Mouse (Mus musculus) MEL (cell line): ENCODE data around the gene Celsr2. TPM values are rescaled to one million over a fixed set of nuclear protein-coding genes. Genes with fewer than 3 reads are reported as not detected.
A peak's percentile ranks its signal among the peaks of the same experiment; 100 is the strongest.

Experiments
- DNase-seq: peaks from one replicate; pipeline ENCODE4 v3.0.0; 2011; ENCODE audit warnings: low read depth, low spot score
- H3K27ac ChIP-seq: 2 replicates; pipeline ENCODE4 v1.5.1; 2012; ENCODE audit warnings: low read depth, mild to moderate bottlenecking, control low read depth, low read length, moderate library complexity; ENCODE audit not compliant: control insufficient read depth
- H3K27me3 ChIP-seq, 2 experiments: fragments of 150-350 bp in 1 of 2; sonication (generic) in 1 of 2; 2 replicates each; pipeline ENCODE4 v1.6.1; 2012; ENCODE audit warnings: low read length in 2 of 2, mild to moderate bottlenecking in 2 of 2, improper control_type of control experiment in 1 of 2, moderate library complexity in 1 of 2; ENCODE audit not compliant: insufficient read depth in 2 of 2, control insufficient read depth in 1 of 2
- H3K36me3 ChIP-seq, 2 experiments: 2 replicates each; pipeline ENCODE4 v1.6.1; 2012 to 2014; ENCODE audit warnings: low read length in 2 of 2, improper control_type of control experiment in 1 of 2, inconsistent platforms in 1 of 2, mild to moderate bottlenecking in 1 of 2; ENCODE audit not compliant: insufficient read depth in 2 of 2, control insufficient read depth in 1 of 2
- H3K4me1 ChIP-seq, 2 experiments: fragments of 150-350 bp in 1 of 2; sonication (generic) in 1 of 2; 2 replicates each; pipeline ENCODE4 v1.6.1; 2012; ENCODE audit warnings: low read length in 2 of 2, improper control_type of control experiment in 1 of 2, mild to moderate bottlenecking in 1 of 2; ENCODE audit not compliant: insufficient read depth in 2 of 2, control insufficient read depth in 1 of 2
- H3K4me3 ChIP-seq, 2 experiments: fragments of 150-350 bp in 1 of 2; sonication (generic) in 1 of 2; 2 replicates each; pipeline ENCODE4 v1.5.1; 2012; ENCODE audit warnings: low read depth in 2 of 2, low read length in 2 of 2, mild to moderate bottlenecking in 2 of 2, moderate library complexity in 2 of 2, control low read depth in 1 of 2, improper control_type of control experiment in 1 of 2; ENCODE audit not compliant: control insufficient read depth in 1 of 2, insufficient read depth in 1 of 2
- H3K79me2 ChIP-seq: 2 replicates; pipeline ENCODE4 v1.6.1; 2012; ENCODE audit warnings: mild to moderate bottlenecking, low read length, moderate library complexity; ENCODE audit not compliant: control insufficient read depth, poor library complexity, insufficient read depth
- H3K9ac ChIP-seq: 2 replicates; pipeline ENCODE4 v1.6.1; 2012; ENCODE audit warnings: low read depth, mild to moderate bottlenecking, control low read depth, low read length, moderate library complexity; ENCODE audit not compliant: control insufficient read depth, poor library complexity, severe bottlenecking
- H3K9me3 ChIP-seq: fragments of 150-350 bp; sonication (generic); replicated peaks from 2 replicates; pipeline ENCODE4 v1.6.1; 2012; ENCODE audit warnings: mild to moderate bottlenecking, low read length, improper control_type of control experiment, moderate library complexity; ENCODE audit not compliant: insufficient read depth
- BHLHE40 ChIP-seq: IDR thresholded peaks from 2 replicates; pipeline ENCODE4 v1.6.1; 2012; ENCODE audit warnings: low read depth, mild to moderate bottlenecking, inconsistent platforms, low read length, improper control_type of control experiment, borderline replicate concordance
- CHD2 ChIP-seq: IDR thresholded peaks from 2 replicates; pipeline ENCODE4 v1.6.1; 2011; ENCODE audit warnings: low read length, improper control_type of control experiment
- CTCF ChIP-seq, 3 experiments: IDR thresholded peaks in 2 of 3; conservative IDR thresholded peaks in 1 of 3; 2 replicates each; pipeline ENCODE4 v1.5.1; 2011 to 2012; ENCODE audit warnings: low read length in 3 of 3, low read depth in 2 of 3, mild to moderate bottlenecking in 2 of 3, improper control_type of control experiment in 1 of 3, inconsistent platforms in 1 of 3, mixed read lengths in 1 of 3, moderate library complexity in 1 of 3; ENCODE audit not compliant: control insufficient read depth in 1 of 3, insufficient read depth in 1 of 3, poor library complexity in 1 of 3, severe bottlenecking in 1 of 3
- E2F4 ChIP-seq: IDR thresholded peaks from 2 replicates; pipeline ENCODE4 v1.6.1; 2011; ENCODE audit warnings: low read depth, low read length, improper control_type of control experiment, borderline replicate concordance
- ETS1 ChIP-seq: IDR thresholded peaks from 2 replicates; pipeline ENCODE4 v1.6.1; 2012; ENCODE audit warnings: low read depth, mild to moderate bottlenecking, inconsistent platforms, low read length, improper control_type of control experiment, moderate library complexity
- HCFC1 ChIP-seq: IDR thresholded peaks from 2 replicates; pipeline ENCODE4 v1.6.1; 2012; ENCODE audit warnings: low read depth, mild to moderate bottlenecking, inconsistent platforms, low read length, improper control_type of control experiment, moderate library complexity
- JUND ChIP-seq: IDR thresholded peaks from 2 replicates; pipeline ENCODE4 v1.6.1; 2011; ENCODE audit warnings: low read depth, mild to moderate bottlenecking, improper control_type of control experiment, low read length
- KAT2A ChIP-seq: conservative IDR thresholded peaks from 2 replicates; pipeline ENCODE4 v1.6.1; 2012; ENCODE audit warnings: low read depth, low read length, improper control_type of control experiment, inconsistent platforms
- MAZ ChIP-seq: IDR thresholded peaks from 2 replicates; pipeline ENCODE4 v1.6.1; 2012; ENCODE audit warnings: low read depth, mild to moderate bottlenecking, inconsistent platforms, low read length, improper control_type of control experiment
- MYC ChIP-seq: IDR thresholded peaks from 2 replicates; pipeline ENCODE4 v1.6.1; 2011; ENCODE audit warnings: low read depth, mild to moderate bottlenecking, low read length, improper control_type of control experiment, moderate library complexity
- NELFE ChIP-seq: IDR thresholded peaks from 2 replicates; pipeline ENCODE4 v1.6.1; 2011; ENCODE audit warnings: low read depth, low read length, improper control_type of control experiment
- NRF1 ChIP-seq: IDR thresholded peaks from 2 replicates; pipeline ENCODE4 v1.6.1; 2014; ENCODE audit warnings: low read depth, mild to moderate bottlenecking, inconsistent platforms, low read length, improper control_type of control experiment, moderate library complexity; ENCODE audit not compliant: poor library complexity, insufficient read depth, severe bottlenecking
- POLR2AphosphoS5 ChIP-seq: IDR thresholded peaks from 2 replicates; pipeline ENCODE4 v1.6.1; 2012; ENCODE audit warnings: low read depth, borderline replicate concordance, mild to moderate bottlenecking, inconsistent platforms, low read length, moderate library complexity, mixed read lengths
- RAD21 ChIP-seq: IDR thresholded peaks from 2 replicates; pipeline ENCODE4 v1.6.1; 2011; ENCODE audit warnings: mild to moderate bottlenecking, low read depth, low read length, improper control_type of control experiment
- RCOR1 ChIP-seq: IDR thresholded peaks from 2 replicates; pipeline ENCODE4 v1.6.1; 2012; ENCODE audit warnings: low read depth, mild to moderate bottlenecking, inconsistent platforms, low read length, improper control_type of control experiment
- SIN3A ChIP-seq: IDR thresholded peaks from 2 replicates; pipeline ENCODE4 v1.6.1; 2012; ENCODE audit warnings: low read length, improper control_type of control experiment, inconsistent platforms
- SMC3 ChIP-seq: IDR thresholded peaks from 2 replicates; pipeline ENCODE4 v1.6.1; 2011; ENCODE audit warnings: low read depth, low read length, improper control_type of control experiment
- TAL1 ChIP-seq: IDR thresholded peaks from 2 replicates; pipeline ENCODE4 v1.6.1; 2012; ENCODE audit warnings: mild to moderate bottlenecking, inconsistent platforms, low read length, moderate library complexity, mixed read lengths
- TCF12 ChIP-seq: IDR thresholded peaks from 2 replicates; pipeline ENCODE4 v1.6.1; 2014; ENCODE audit warnings: low read depth, mild to moderate bottlenecking, inconsistent platforms, low read length, improper control_type of control experiment, moderate library complexity
- USF2 ChIP-seq, 2 experiments: IDR thresholded peaks; 2 replicates each; pipeline ENCODE4 v1.6.1; 2011 to 2012; ENCODE audit warnings: improper control_type of control experiment in 2 of 2, low read length in 2 of 2, borderline replicate concordance in 1 of 2, inconsistent platforms in 1 of 2, low read depth in 1 of 2, mild to moderate bottlenecking in 1 of 2; ENCODE audit not compliant: insufficient read depth in 1 of 2
- ZKSCAN1 ChIP-seq: IDR thresholded peaks from 2 replicates; pipeline ENCODE4 v1.6.1; 2012; ENCODE audit warnings: low read depth, mild to moderate bottlenecking, inconsistent platforms, low read length, improper control_type of control experiment, moderate library complexity
- ZMIZ1 ChIP-seq: IDR thresholded peaks from 2 replicates; pipeline ENCODE4 v1.6.1; 2012; ENCODE audit warnings: low read depth, mild to moderate bottlenecking, inconsistent platforms, low read length, improper control_type of control experiment, moderate library complexity
- polyA plus RNA-seq, 2 experiments: library from polyadenylated mRNA; stranded (reverse) in 1 of 2; unstranded in 1 of 2; fragments of >175 nt in 1 of 2; fragments of >200 nt in 1 of 2; gene quantifications; 2 replicates each; pipeline versions ENCODE4 v1.2.1 to v1.2.4; 2012; ENCODE audit warnings: low replicate concordance in 2 of 2, low read depth in 1 of 2; ENCODE audit not compliant: insufficient read length in 2 of 2, insufficient read depth in 1 of 2, missing spikeins in 1 of 2
- total RNA-seq: library from RNA; depleted of rRNA; stranded (reverse); fragments of 300-350 nt; gene quantifications from 2 replicates; pipeline ENCODE4 v1.2.3, GENCODE M21; 2012

Celsr2 gene
- total and polyA plus RNA-seq, 3 experiments = 0.04 TPM; not detected in 2

- Histone ChIP-seq H3K27me3 (no peaks in the 10 kb centered on the region), H3K4me3 (no peak overlapping the region), H3K9me3 (no peaks in the 10 kb centered on the region), H3K79me2 (peaks cover 4% of the 10 kb centered on the region; the same call in 1 of the 2 replicates), H3K9ac (no peak overlapping the region), H3K4me1 (peaks cover 6 to 43% of the 10 kb centered on the region in 2 experiments), H3K27ac (no peak overlapping the region), H3K36me3 (peaks cover 0 to 27% of the 10 kb centered on the region in 2 experiments; a peak in 2 of 4 replicates)
- no peak for TF ChIP-seq USF2 (IDR thresholded peaks at IDR 0.05; ENCODE audit: borderline replicate concordance in 1 of 2, insufficient read depth in 1 of 2, low read depth in 1 of 2, low read length in 2 of 2)
- TF ChIP-seq BHLHE40 = no peak
- no peak for TF ChIP-seq JUND
- no peak for TF ChIP-seq ZKSCAN1
- peak; percentile 26 for TF ChIP-seq RAD21
- TF ChIP-seq NELFE = 0 out of 2 replicates have a peak, but pooled peaks have one; percentile 15
- peak; percentile 73 for TF ChIP-seq SMC3
- TF ChIP-seq ZMIZ1 = no peak
- TF ChIP-seq MAZ = no peak
- TF ChIP-seq HCFC1 = 0 out of 2 replicates have a peak, but pooled peaks have one; percentile 34
- TF ChIP-seq CHD2 = no peak
- TF ChIP-seq ETS1 = no peak
- TF ChIP-seq TCF12 = no peak
- TF ChIP-seq RCOR1 = no peak
- TF ChIP-seq NRF1 = no peak
- no peak for TF ChIP-seq KAT2A
- TF ChIP-seq SIN3A = peak; percentile 40; the same call in 1 of the 2 replicates
- TF ChIP-seq CTCF (IDR thresholded peaks at IDR 0.05 in 2 of 3, conservative IDR thresholded peaks at IDR 0.05 in 1 of 3; ENCODE audit: control insufficient read depth in 1 of 3, insufficient read depth in 1 of 3, low read depth in 2 of 3, low read length in 3 of 3, poor library complexity in 1 of 3, severe bottlenecking in 1 of 3) = peak; percentile 31 to 90 (median 80); a peak in 5 of 6 replicates
- TF ChIP-seq E2F4 = no peak
- no peak for TF ChIP-seq TAL1
- no peak for TF ChIP-seq MYC
- TF ChIP-seq POLR2AphosphoS5 = no peak
- DNase-seq = peak; percentile 58
These were observed 34.7 kb downstream of the Celsr2 start for GRCm38 (mm10) chr3:108380695-108381094.
